8 mouse cellular contexts compared by ENCODE assay signal in genomic region chr4:46526798-46527557, GRCm38 (mm10). TPM values are rescaled to one million over a fixed set of nuclear protein-coding genes. Genes with fewer than 3 reads are reported as not detected.
DNase-seq lines count a peak whose midpoint lies in the region; ATAC-seq and TF ChIP-seq lines count a peak whose summit lies in the region.

No protein-coding gene starts in this region.

- TF ChIP-seq EP300 in lung, postnatal 0 days (IDR thresholded peaks at IDR 0.05): no peak

- TF ChIP-seq CTCF in lung, postnatal 0 days (IDR thresholded peaks at IDR 0.05): peak; percentile 70

- H3K4me3 ChIP-seq in lung, postnatal 0 days (ENCODE audit: low read depth, low read length): peak overlapping the region; percentile 35
- H3K4me3 ChIP-seq in embryonic facial prominence, embryonic 13.5 days: peak overlapping the region; percentile 30
- H3K4me3 ChIP-seq in intestine, embryonic 16.5 days (ENCODE audit: low read length): peak overlapping the region; percentile 44

- H3K9ac ChIP-seq in lung, postnatal 0 days (replicated peaks; ENCODE audit: low read depth): 0 out of 2 replicates have a peak overlapping the region, but pooled peaks have one; percentile 9
- 0 out of 2 replicates have a peak overlapping the region, but pooled peaks have one; percentile 57 for H3K9ac ChIP-seq in embryonic facial prominence, embryonic 13.5 days
- peak overlapping the region; percentile 68 for H3K9ac ChIP-seq in intestine, embryonic 16.5 days (ENCODE audit: low read depth, low read length)

- H3K4me2 ChIP-seq in lung, postnatal 0 days (replicated peaks; ENCODE audit: low read depth, low read length): peak overlapping the region; percentile 70
- peak overlapping the region; percentile 60 for H3K4me2 ChIP-seq in embryonic facial prominence, embryonic 13.5 days
- H3K4me2 ChIP-seq in intestine, embryonic 16.5 days (ENCODE audit: low read depth, low read length): peak overlapping the region; percentile 65

- peaks cover 4% of the 10 kb centered on the region; the same call in 1 of the 2 replicates for H3K4me1 ChIP-seq in lung, postnatal 0 days (ENCODE audit: insufficient read depth, low read depth, low read length)
- H3K4me1 ChIP-seq in embryonic facial prominence, embryonic 13.5 days: peaks cover 5% of the 10 kb centered on the region
- H3K4me1 ChIP-seq in intestine, embryonic 16.5 days (ENCODE audit: control insufficient read depth, insufficient read depth, low read length): peaks cover 13% of the 10 kb centered on the region; the same call in 1 of the 2 replicates

- no peaks in the 10 kb centered on the region for H3K36me3 ChIP-seq in lung, postnatal 0 days (ENCODE audit: insufficient read depth, low read length)
- H3K36me3 ChIP-seq in embryonic facial prominence, embryonic 13.5 days: no peaks in the 10 kb centered on the region
- H3K36me3 ChIP-seq in intestine, embryonic 16.5 days (ENCODE audit: control insufficient read depth, insufficient read depth, low read length): peaks cover 8% of the 10 kb centered on the region; the same call in 1 of the 2 replicates

- no peaks in the 10 kb centered on the region for H3K27me3 ChIP-seq in lung, postnatal 0 days (replicated peaks; ENCODE audit: insufficient read depth, low read length)
- no peaks in the 10 kb centered on the region for H3K27me3 ChIP-seq in embryonic facial prominence, embryonic 13.5 days
- H3K27me3 ChIP-seq in intestine, embryonic 16.5 days (replicated peaks; ENCODE audit: control insufficient read depth, insufficient read depth, low read length): no peaks in the 10 kb centered on the region

- peak; percentile 34 for DNase-seq in lung, postnatal 0 days (ENCODE audit: low spot score)
- DNase-seq in lung, postnatal 10 days: no peak
- DNase-seq in naive thymus-derived CD4-positive, alpha-beta T cell, adult 2 months (ENCODE audit: low read depth): peak; percentile 69
- DNase-seq in cerebellum, adult 11 months: no peak
- DNase-seq in frontal cortex, postnatal 25 days (ENCODE audit: low spot score in 2 of 2): no peak
- no peak for DNase-seq in ovary, postnatal 36 days (ENCODE audit: low spot score)

- ATAC-seq in lung, postnatal 0 days: peak; percentile 54
- ATAC-seq in embryonic facial prominence, embryonic 13.5 days (ENCODE audit: insufficient number of reproducible peaks, insufficient read depth, low FRiP score, low TSS enrichment, low read depth): no peak
- ATAC-seq in intestine, embryonic 16.5 days: peak; percentile 45

- no peak overlapping the region for H3K27ac ChIP-seq in lung, postnatal 0 days (ENCODE audit: low read length)
- no peak overlapping the region for H3K27ac ChIP-seq in embryonic facial prominence, embryonic 13.5 days
- H3K27ac ChIP-seq in intestine, embryonic 16.5 days (ENCODE audit: low read length): peak overlapping the region; percentile 49; the same call in 1 of the 2 replicates

- 30% methylated on average over 17 of the region's 17 CpGs for WGBS in lung, postnatal 0 days
- WGBS in embryonic facial prominence, embryonic 13.5 days: 27% methylated on average over 17 of the region's 17 CpGs
- WGBS in intestine, embryonic 16.5 days: 33% methylated on average over 17 of the region's 17 CpGs

- H3K9me3 ChIP-seq in lung, postnatal 0 days (ENCODE audit: low read length): no peaks in the 10 kb centered on the region
- H3K9me3 ChIP-seq in embryonic facial prominence, embryonic 13.5 days: no peaks in the 10 kb centered on the region
- H3K9me3 ChIP-seq in intestine, embryonic 16.5 days (ENCODE audit: control insufficient read depth, low read length): no peaks in the 10 kb centered on the region; the same call in 1 of the 2 replicates

RNA-seq across cellular contexts. Expression of gene Trim14, which starts 9.0 kb away (rescaled TPM):
- polyA plus RNA-seq in lung, postnatal 0 days (2015; fragmentation: Nextera tagmentation; extraction: Ambion mirVana): 5.2 and 5.4 TPM in 2 replicates
- polyA plus RNA-seq in embryonic facial prominence, embryonic 13.5 days (2015; fragmentation: Nextera tagmentation; extraction: Ambion mirVana): 1.9 and 2.3 TPM in 2 replicates
- 14.8 and 15.2 TPM in 2 replicates for polyA plus RNA-seq in intestine, embryonic 16.5 days (2015; fragmentation: Nextera tagmentation; extraction: Ambion mirVana)

RNA-seq across cellular contexts. Expression of gene Nans, which starts 37.9 kb away (rescaled TPM):
- polyA plus RNA-seq in lung, postnatal 0 days (2015; fragmentation: Nextera tagmentation; extraction: Ambion mirVana): 48.2 and 52.4 TPM in 2 replicates
- 88.1 and 105 TPM in 2 replicates for polyA plus RNA-seq in embryonic facial prominence, embryonic 13.5 days (2015; fragmentation: Nextera tagmentation; extraction: Ambion mirVana)
- 112 and 120 TPM in 2 replicates for polyA plus RNA-seq in intestine, embryonic 16.5 days (2015; fragmentation: Nextera tagmentation; extraction: Ambion mirVana)

Comparison
In these comparisons a context has a peak if more than half of its experiments do, and no peak if none do; other contexts are left out.
1. DNase-seq: peak in lung, postnatal 0 days (single experiment) and naive thymus-derived CD4-positive, alpha-beta T cell, adult 2 months (single experiment); none in lung, postnatal 10 days (single experiment), cerebellum, adult 11 months (single experiment), frontal cortex, postnatal 25 days (0 of 2) and ovary, postnatal 36 days (single experiment).
2. H3K9ac ChIP-seq: peak in every context shown above with its lines; median percentile 68 in intestine, embryonic 16.5 days; 57 in embryonic facial prominence, embryonic 13.5 days; 9 in lung, postnatal 0 days.
3. Peak in every context shown above with its lines, with median percentiles within 50 percentile points of each other: H3K4me2 ChIP-seq and H3K4me3 ChIP-seq.